Mouse (Mus musculus) WW6 (cell line): ENCODE measurements around the gene Src.

Source experiments
- DNase-seq: peaks from one replicate; pipeline ENCODE4 v3.0.0-alpha.2; 2013; ENCODE audit warnings: low read depth, low spot score

The Src gene

GRCm38 (mm10) chr2:157436496-157436895 is 18.3 kb downstream of the Src start:
- DNase-seq, result no peak

- no peak for DNase-seq
These were observed 18.9 kb downstream of the Src start for GRCm38 (mm10) chr2:157437123-157437522.

- DNase-seq, result no peak
These were observed 23.1 kb downstream of the Src start for GRCm38 (mm10) chr2:157441363-157441762.

GRCm38 (mm10) chr2:157447297-157448158 is 29.3 kb downstream of the Src start:
- DNase-seq, result no peak

- no peak for DNase-seq
These were observed 30.1 kb downstream of the Src start for GRCm38 (mm10) chr2:157448356-157448755.

GRCm38 (mm10) chr2:157450905-157451304 is 32.7 kb downstream of the Src start:
- no peak for DNase-seq

- DNase-seq, result no peak
These were observed 33.3 kb downstream of the Src start for GRCm38 (mm10) chr2:157451372-157452040.

- peak; percentile 83 for DNase-seq
These were observed 39.0 kb downstream of the Src start for GRCm38 (mm10) chr2:157457100-157457806.

GRCm38 (mm10) chr2:157458472-157458871 is 40.2 kb downstream of the Src start:
- no peak for DNase-seq

GRCm38 (mm10) chr2:157459736-157460135 is 41.5 kb downstream of the Src start:
- no peak for DNase-seq

GRCm38 (mm10) chr2:157462776-157463710 is 44.8 kb downstream of the Src start:
- DNase-seq, result no peak

- DNase-seq, result no peak
These were observed 45.9 kb downstream of the Src start for GRCm38 (mm10) chr2:157463887-157464745.

- DNase-seq, result no peak
These were observed 46.5 kb downstream of the Src start for GRCm38 (mm10) chr2:157464746-157465126.

GRCm38 (mm10) chr2:157466836-157467235 is 48.6 kb downstream of the Src start:
- DNase-seq, result no peak

GRCm38 (mm10) chr2:157468130-157468796 is 50.0 kb downstream of the Src start:
- no peak for DNase-seq

GRCm38 (mm10) chr2:157471292-157471691 is 53.0 kb downstream of the Src start:
- no peak for DNase-seq

GRCm38 (mm10) chr2:157471737-157472136 is 53.5 kb downstream of the Src start:
- no peak for DNase-seq

GRCm38 (mm10) chr2:157472469-157472868 is 54.2 kb downstream of the Src start:
- no peak for DNase-seq

GRCm38 (mm10) chr2:157474269-157474729 is 56.1 kb downstream of the Src start:
- no peak for DNase-seq
